Mouse (Mus musculus): Measurements from ENCODE around the gene Arl5a. TPM values are rescaled to one million over a fixed set of nuclear protein-coding genes. Genes with fewer than 3 reads are reported as not detected.

The Arl5a gene
- polyA plus RNA-seq (2017; shearing (Covaris generic)), result 9.3 TPM

DNA sequence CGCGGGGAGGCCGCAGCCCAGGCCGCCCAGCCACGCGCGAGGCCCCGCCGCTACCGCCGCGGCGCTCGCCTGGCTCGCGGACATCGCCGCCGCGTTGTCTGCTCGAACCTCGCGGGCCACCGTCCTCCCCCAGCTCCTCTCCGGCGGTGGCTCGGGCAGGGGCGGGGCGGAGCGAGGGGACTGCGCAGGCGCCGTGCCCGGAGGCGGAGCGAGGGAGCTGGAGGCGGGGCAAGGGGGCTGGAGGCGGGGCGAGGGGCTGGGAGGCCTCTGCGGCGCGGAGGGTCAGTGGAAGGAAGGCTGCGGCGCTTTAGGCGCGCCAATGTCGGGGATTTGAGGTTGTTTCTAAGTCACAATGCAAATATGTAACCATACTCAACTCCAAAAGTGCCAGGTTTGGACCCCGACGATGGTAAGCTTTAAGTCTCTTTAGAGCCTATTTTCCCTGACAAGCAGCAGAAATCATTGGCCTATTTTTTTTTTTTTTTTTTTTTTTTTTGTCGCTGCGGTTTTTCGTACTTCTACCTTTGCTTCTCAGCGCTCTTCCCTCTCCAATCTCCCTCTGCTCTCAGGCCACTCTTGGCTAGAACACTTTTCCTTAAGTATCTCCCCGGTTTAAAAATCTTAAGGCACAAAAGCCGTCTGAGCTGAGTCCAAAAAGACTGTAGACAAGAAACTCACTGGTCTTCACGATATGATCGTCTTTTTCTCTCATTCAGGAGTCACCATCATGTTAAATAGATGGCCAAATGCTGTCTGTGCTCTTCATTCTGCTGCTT is at the start of gene Arl5a:
TSS of gene Arl5a (minus strand) at position 155 of the 776 bp plus-strand sequence.

DNA sequence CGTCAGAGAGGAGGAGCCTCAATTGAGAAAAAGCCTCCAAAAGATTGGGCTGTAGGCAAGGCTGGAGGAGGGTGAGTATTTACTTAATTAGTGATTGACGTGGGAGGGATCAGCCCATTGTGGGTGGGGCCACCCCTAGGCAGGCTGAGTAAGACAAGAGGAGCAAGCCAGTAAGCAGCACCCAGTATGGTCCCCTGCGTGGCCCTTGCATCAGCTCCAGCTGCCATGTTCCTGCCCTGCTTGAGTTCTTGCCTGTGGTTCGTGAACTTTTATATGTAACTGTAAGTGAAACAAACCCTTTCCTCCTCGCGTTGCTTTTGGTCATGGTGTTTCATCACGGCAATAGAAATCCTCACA is 46.3 kb downstream of the Arl5a start, which contains the start of gene Neb:
TSS of gene Neb (minus strand) at position 27 of the 357 bp plus-strand sequence.

Other genes with a start within 250 kb of the Arl5a start
- 17.2 TPM for gene Neb, start 46.4 kb downstream of the Arl5a start, polyA plus RNA-seq (2017; shearing (Covaris generic))